Mouse (Mus musculus): ENCODE measurements at regions not wholly inside any gene's neighbourhood (a gene's known extent, or its start where the extent isn't known, plus 50 kb on each side); places are given as distances from the start of the nearest gene placed in this dataset.

DNA sequence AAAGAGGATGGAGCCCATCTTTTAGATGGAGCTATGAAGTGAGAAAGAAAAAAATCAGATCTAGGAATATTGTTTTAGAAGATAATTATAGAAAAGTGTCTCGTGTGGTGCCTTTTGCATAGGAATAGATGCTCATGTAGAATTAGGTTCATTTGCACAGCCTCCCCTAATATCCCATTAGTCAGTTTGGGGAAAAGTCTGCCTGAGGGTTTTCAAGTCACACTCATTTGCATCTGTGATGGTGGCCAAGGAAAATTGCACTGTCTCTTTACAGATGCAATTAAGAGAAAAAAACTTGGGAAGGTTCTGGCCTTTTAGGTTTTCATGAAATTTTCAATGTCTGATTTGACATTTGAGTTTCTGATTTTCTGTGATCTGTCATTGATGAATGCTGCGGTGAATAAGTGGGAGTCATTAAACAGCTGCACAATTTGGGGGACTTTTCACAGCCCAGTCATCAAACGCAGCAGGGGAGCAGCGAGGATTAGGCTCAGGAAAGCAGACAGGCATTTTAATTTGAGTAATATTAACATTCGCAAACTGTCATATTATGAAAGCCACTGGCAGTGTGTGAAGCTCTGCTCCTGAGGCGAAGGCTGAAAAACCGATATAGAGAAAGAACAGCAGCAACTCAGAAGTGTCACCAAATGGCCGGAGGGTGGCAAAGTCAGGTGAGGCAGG lies 281.5 kb upstream of the Cxadr start:
- TF ChIP-seq CTCF (IDR thresholded peaks at IDR 0.05; ENCODE audit: low read depth, low read length) (no peak), POLR2A (IDR thresholded peaks at IDR 0.05; ENCODE audit: insufficient read depth, low read length) (no peak), EP300 (IDR thresholded peaks at IDR 0.05; ENCODE audit: insufficient read depth, low read depth, low read length) (no peak)

Measured in ES-Bruce4 (cell line).